20 mouse cellular contexts compared by ENCODE assay signal in the genomic region with DNA sequence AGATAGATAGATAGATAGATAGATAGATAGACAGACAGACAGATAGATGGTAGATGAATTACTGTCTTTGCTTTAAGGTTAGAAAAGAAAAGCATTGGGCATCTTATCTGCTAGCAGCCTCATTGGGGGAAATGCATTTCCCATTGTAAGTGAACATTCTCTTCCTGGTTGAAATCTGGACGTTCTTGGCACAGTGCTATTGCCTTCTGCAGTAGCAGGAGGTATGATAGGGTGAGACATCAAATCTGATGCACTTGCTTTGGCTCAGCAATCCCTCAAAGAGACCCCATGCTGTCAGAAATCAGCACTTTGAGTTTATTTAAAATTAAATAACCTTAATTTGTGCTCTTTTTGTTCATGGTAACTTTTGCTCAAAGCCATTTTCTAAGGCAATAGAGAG.
"Had no signal": no experiment of that assay in that cellular context is flagged by ENCODE, and none has a peak within 500 bp of the region (broad histone marks: within the 10 kb centered on the region; RNA-seq: fewer than 3 reads in every experiment).

No protein-coding gene starts in this region.

- H3K9me3 ChIP-seq: limb, embryonic 10.5 days; liver, embryonic 12.5 days; liver, embryonic 15.5 days; lung, embryonic 15.5 days had no signal

- H3K4me2 ChIP-seq: limb, embryonic 13.5 days; liver, embryonic 12.5 days; liver, embryonic 15.5 days; lung, embryonic 15.5 days had no signal

- H3K27me3 ChIP-seq: limb, embryonic 13.5 days; liver, embryonic 12.5 days; liver, embryonic 15.5 days; lung, embryonic 15.5 days; megakaryocyte, embryonic 14.5 days had no signal

- DNase-seq: kidney, adult 2 months; kidney, postnatal 10 days; kidney, postnatal 36 days; liver; lung, adult 18-20 months; lung, postnatal 10 days; lung, postnatal 36 days; midbrain, embryonic 14.5 days; right cerebral cortex, postnatal 4 days; thymus, adult 2 months; thymus, postnatal 14 days; thymus, postnatal 4 days had no signal

- H3K9ac ChIP-seq: limb, embryonic 13.5 days; liver, embryonic 12.5 days; liver, embryonic 15.5 days; lung, embryonic 15.5 days had no signal

- H3K27ac ChIP-seq: limb, embryonic 10.5 days; limb, embryonic 13.5 days; liver, embryonic 12.5 days; liver, embryonic 15.5 days; lung, embryonic 15.5 days; midbrain, embryonic 10.5 days; stomach, postnatal 0 days had no signal

- ATAC-seq: liver, embryonic 12.5 days had no signal

- H3K4me1 ChIP-seq: limb, embryonic 10.5 days; limb, embryonic 13.5 days; liver, embryonic 12.5 days; liver, embryonic 15.5 days; lung, embryonic 15.5 days; megakaryocyte, embryonic 14.5 days; midbrain, embryonic 10.5 days had no signal

- H3K36me3 ChIP-seq: liver, embryonic 12.5 days; liver, embryonic 15.5 days; midbrain, embryonic 10.5 days had no signal

- H3K4me3 ChIP-seq: limb, embryonic 10.5 days; limb, embryonic 13.5 days; liver, embryonic 12.5 days; liver, embryonic 15.5 days; lung, embryonic 15.5 days; megakaryocyte, embryonic 14.5 days; midbrain, embryonic 10.5 days had no signal
